Mouse (Mus musculus) stomach, embryonic 14.5 days (tissue): Measurements from ENCODE around the gene Mindy1. TPM values are rescaled to one million over a fixed set of nuclear protein-coding genes. Genes with fewer than 3 reads are reported as not detected.

Experiments
- ATAC-seq: fragments of 200-750 bp; cut with Nextera tagmentation; 2 replicates; pipeline ENCODE4 v1.8.0; 2017; ENCODE audit warnings: low read depth, moderate TSS enrichment; ENCODE audit not compliant: insufficient number of reproducible peaks, insufficient read depth, low FRiP score
- H3K27ac ChIP-seq: fragments of 300-500 bp; sonication (generic); 2 replicates; pipeline ENCODE4 v1.5.1; 2014; ENCODE audit warnings: mild to moderate bottlenecking, low read length, moderate library complexity, mixed read lengths
- H3K27me3 ChIP-seq: fragments of 300-500 bp; sonication (generic); 2 replicates; pipeline ENCODE4 v1.6.1; 2014; ENCODE audit warnings: low read length, control low read depth, mixed read lengths; ENCODE audit not compliant: control insufficient read depth, insufficient read depth
- H3K36me3 ChIP-seq: fragments of 300-500 bp; sonication (generic); 2 replicates; pipeline ENCODE4 v1.6.1; 2014; ENCODE audit warnings: mild to moderate bottlenecking, control low read depth, low read length, moderate library complexity, mixed read lengths; ENCODE audit not compliant: control insufficient read depth, insufficient read depth
- H3K4me1 ChIP-seq: fragments of 300-500 bp; sonication (generic); 2 replicates; pipeline ENCODE4 v1.6.1; 2014; ENCODE audit warnings: low read length, control low read depth, mixed read lengths; ENCODE audit not compliant: control insufficient read depth, insufficient read depth
- H3K4me2 ChIP-seq: fragments of 300-500 bp; sonication (generic); replicated peaks from 2 replicates; pipeline ENCODE4 v1.6.1; 2014; ENCODE audit warnings: low read depth, low read length, control low read depth
- H3K4me3 ChIP-seq: fragments of 300-500 bp; sonication (generic); 2 replicates; pipeline ENCODE4 v1.5.1; 2014; ENCODE audit warnings: low read depth, low read length, control low read depth
- H3K9ac ChIP-seq: fragments of 300-500 bp; sonication (generic); replicated peaks from 2 replicates; pipeline ENCODE4 v1.6.1; 2014; ENCODE audit warnings: low read depth, mild to moderate bottlenecking, control low read depth, low read length, moderate library complexity, mixed read lengths
- H3K9me3 ChIP-seq: fragments of 300-500 bp; sonication (generic); 2 replicates; pipeline ENCODE4 v1.6.1; 2016; ENCODE audit warnings: low read depth, low read length, control low read depth; ENCODE audit not compliant: control insufficient read depth
- WGBS: fragments of 180-500 bp; shearing (Covaris S2); extraction: QIAGEN DNeasy Blood & Tissue Kit; methylation state at CpG from one replicate; pipeline ENCODE4 v1.1.7; 2014; 5-methylcytosine and 5-hydroxymethylcytosine counted together
- polyA plus RNA-seq: library from polyadenylated mRNA; unstranded; fragments of >200 nt; fragmentation: Nextera tagmentation; extraction: Ambion mirVana; gene quantifications from 2 replicates; pipeline ENCODE4 v1.2.1, GENCODE M21; 2014

Mindy1 gene
- polyA plus RNA-seq = 47.1 and 51.1 TPM in 2 replicates

DNA sequence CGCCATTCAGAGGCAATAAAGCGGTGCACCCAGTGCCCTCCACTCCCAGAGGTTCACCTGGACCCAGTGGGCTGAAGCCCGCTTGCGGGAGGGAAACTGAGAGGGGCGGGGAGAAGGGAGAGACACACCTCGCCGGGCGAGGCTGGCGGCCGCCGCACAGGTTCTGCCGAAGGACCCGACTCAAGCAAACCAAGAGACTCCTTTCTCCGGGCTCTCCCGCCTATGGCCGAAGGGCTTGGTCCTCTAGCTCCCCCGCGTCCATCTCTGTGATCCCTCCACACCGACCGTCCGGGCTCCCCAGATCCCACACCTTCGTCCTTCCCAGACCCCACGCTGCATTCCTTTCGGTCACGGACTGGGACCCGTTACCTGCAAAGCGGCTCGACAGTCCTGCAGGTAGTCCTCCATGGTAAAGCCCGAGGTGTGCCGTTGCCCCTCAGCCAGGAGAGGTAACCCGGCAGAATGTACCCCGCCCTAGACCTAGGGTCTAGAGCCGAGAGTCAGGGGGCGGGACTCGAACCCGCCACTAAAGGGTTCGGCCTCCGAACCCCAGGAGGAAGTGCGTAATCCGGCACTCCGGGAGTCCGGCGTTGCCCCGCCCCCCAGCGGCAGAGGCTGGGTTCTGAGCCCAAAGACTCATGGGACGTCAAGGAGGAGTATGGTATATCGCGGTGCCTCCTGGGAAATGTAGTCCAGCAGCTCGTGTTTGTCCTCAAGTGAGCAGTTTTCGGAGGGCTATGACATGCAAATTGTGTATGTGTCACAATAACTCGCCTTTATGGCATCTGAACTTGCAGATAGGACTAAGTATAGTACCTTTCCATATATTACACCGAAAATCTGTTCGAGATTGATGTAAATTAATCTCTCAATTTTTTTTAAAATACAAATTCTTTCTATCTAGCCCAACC, at the start of gene Mindy1, which contains the start of gene Prune1:
Gene Mindy1, plus strand, starts transcription at position 130 of the 911 bp plus-strand sequence.
Gene Prune1, minus strand, starts transcription at position 861 of the 911 bp plus-strand sequence.
- Histone ChIP-seq H3K4me2 (peak within 1 kb of the TSS; percentile 70), H3K4me1 (peaks cover 16% of the 10 kb centered on the region), H3K27ac (peak within 1 kb of the TSS; percentile 90), H3K4me3 (peak within 1 kb of the TSS; percentile 78), H3K9ac (peak within 1 kb of the TSS; percentile 81), H3K27me3 (no peaks in the 10 kb centered on the region), H3K9me3 (no peaks in the 10 kb centered on the region), H3K36me3 (no peaks in the 10 kb centered on the region)
- under 1% methylated on average over 53 of the region's 53 CpGs for WGBS
- peak; percentile 90 for ATAC-seq

- Histone ChIP-seq H3K9me3 (no peaks in the 10 kb centered on the region), H3K9ac (no peak overlapping the region), H3K4me1 (peaks cover 12% of the 10 kb centered on the region; the same call in 1 of the 2 replicates), H3K4me2 (no peak overlapping the region), H3K4me3 (no peak overlapping the region), H3K27me3 (no peaks in the 10 kb centered on the region), H3K36me3 (peaks cover 59% of the 10 kb centered on the region), H3K27ac (no peak overlapping the region)
- WGBS = 80% methylated on average over 7 of the region's 7 CpGs
- ATAC-seq = no peak
These were observed 48.4 kb upstream of the Mindy1 start for GRCm38 (mm10) chr3:95232771-95233170.

DNA sequence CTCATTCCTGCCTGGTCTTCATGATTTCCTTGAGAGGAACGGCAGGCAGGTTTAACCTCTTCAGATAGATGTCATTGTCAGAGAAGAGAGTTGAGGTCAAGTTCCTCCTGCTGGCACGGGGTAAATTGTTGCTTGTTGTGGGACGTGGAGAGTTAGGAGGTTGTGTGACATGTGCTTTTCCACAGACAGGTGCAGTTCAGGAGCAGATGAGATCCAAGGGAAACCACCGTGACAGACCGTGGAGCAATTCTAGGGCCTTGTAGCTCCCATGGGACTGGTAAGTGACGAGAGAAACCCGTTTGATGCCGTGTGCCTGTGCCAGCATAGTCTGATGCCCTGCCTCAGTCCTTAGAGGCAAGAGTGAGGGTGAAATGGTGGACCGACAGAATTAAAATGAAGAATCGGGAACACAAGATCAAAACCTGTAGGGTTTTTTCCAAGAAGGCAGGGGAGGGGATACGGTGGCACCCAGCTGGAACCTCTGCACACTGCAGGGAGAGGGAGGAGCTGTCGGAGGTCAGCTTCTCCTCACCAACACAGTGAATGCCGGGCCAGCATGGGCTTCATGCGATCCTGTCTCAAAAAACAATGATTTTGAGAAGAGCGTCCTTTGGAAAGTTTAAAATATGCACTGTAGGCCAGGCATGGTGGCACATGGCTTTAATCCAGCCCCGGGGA, 47.7 kb upstream of the Mindy1 start:
- H3K4me2 ChIP-seq = no peak overlapping the region
- WGBS = 89% methylated on average over 16 of the region's 16 CpGs
- H3K4me3 ChIP-seq = no peak overlapping the region
- H3K9me3 ChIP-seq = no peaks in the 10 kb centered on the region
- no peaks in the 10 kb centered on the region for H3K27me3 ChIP-seq
- no peak for ATAC-seq
- H3K27ac ChIP-seq = no peak overlapping the region
- peaks cover 12% of the 10 kb centered on the region; the same call in 1 of the 2 replicates for H3K4me1 ChIP-seq
- no peak overlapping the region for H3K9ac ChIP-seq
- H3K36me3 ChIP-seq = peaks cover 59% of the 10 kb centered on the region

DNA sequence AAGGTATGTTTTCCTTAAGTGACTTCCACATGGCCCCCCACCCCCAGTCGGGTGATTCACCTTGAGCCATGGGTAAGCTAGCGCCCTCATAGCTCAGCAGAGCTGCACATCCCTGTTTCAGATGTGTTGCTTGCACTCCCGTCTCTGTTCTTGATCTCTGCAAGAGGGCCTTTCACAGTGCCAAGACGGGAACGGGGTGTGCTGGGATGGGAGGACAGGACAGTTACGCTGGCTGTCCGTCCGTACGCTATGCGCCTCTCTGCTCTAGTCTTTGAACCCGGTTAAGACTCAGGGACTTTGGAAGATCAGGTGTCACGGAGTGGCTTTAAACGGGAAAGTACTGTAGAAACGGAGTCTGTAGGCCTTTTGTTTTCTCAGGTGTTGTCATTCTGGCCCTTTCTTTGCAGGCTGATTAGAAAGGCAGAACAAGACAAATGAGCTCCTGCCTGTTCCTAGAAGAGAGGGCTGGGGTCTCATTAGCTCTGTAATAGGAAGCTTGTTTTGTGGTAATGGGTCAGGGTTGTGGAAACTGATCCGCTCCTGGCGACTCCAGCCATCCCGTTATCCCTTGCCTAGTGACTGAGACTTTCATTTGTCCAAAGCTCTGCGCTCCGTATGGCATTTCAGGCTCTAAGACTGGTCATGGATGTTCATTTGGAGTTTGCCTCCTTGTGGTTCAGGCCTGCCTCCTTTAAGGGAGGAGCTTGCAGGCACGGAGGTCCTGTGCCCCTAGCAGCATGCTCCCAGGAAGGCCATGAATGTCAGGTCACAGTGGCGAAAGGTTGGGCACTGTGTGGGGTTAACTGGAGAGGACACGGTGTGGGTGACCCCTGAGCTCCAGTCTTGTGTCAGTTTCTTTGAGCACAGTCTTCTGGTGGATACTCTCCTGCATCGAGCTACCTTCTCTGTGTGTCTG, 45.5 kb upstream of the Mindy1 start:
- ATAC-seq = no peak
- Histone ChIP-seq H3K4me2 (no peak overlapping the region), H3K27me3 (no peaks in the 10 kb centered on the region), H3K4me1 (peaks cover 7% of the 10 kb centered on the region; the same call in 1 of the 2 replicates), H3K9me3 (no peaks in the 10 kb centered on the region), H3K27ac (no peak overlapping the region), H3K9ac (no peak overlapping the region), H3K36me3 (peaks cover 59% of the 10 kb centered on the region), H3K4me3 (no peak overlapping the region)
- WGBS = 81% methylated on average over 23 of the region's 23 CpGs

DNA sequence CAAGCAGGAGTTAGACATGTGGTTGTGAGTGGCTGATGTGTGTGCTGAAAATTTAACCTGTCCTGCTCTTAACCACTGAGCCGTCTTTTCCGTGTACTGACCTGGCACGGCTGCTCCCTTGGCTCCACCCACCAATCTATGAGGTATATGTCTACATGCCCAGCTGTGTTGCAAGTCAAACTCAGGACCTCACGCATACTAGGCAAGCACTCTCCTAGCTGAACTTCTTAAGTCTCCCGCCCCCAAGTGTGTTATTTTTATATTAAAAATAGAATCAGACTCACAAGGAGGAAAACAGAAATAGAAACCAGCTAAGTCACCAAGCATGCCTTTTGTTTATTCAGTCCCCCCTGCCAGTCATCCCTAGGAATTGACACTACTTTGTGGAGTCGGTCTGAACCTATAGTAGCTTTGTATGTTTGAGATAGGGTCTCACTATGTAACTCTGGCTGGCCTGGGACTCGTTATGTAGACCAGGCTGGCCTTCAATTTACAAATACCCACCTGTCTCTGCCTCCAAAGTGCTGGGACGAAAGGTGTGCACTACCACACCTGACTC, 43.5 kb upstream of the Mindy1 start:
- peaks cover 46% of the 10 kb centered on the region for H3K36me3 ChIP-seq
- H3K27ac ChIP-seq = no peak overlapping the region
- no peak overlapping the region for H3K4me2 ChIP-seq
- no peaks in the 10 kb centered on the region for H3K27me3 ChIP-seq
- H3K9me3 ChIP-seq = no peaks in the 10 kb centered on the region
- ATAC-seq = no peak
- no peaks in the 10 kb centered on the region for H3K4me1 ChIP-seq
- no peak overlapping the region for H3K4me3 ChIP-seq
- WGBS = 88% methylated on average over 8 of the region's 8 CpGs
- H3K9ac ChIP-seq = no peak overlapping the region

- no peaks in the 10 kb centered on the region for H3K4me1 ChIP-seq
- H3K4me2 ChIP-seq = no peak overlapping the region
- ATAC-seq = no peak
- H3K9me3 ChIP-seq = no peaks in the 10 kb centered on the region
- H3K36me3 ChIP-seq = peaks cover 32% of the 10 kb centered on the region
- H3K9ac ChIP-seq = no peak overlapping the region
- WGBS = 88% methylated on average over 6 of the region's 6 CpGs
- no peak overlapping the region for H3K27ac ChIP-seq
- no peak overlapping the region for H3K4me3 ChIP-seq
- H3K27me3 ChIP-seq = no peaks in the 10 kb centered on the region
These were observed 42.1 kb upstream of the Mindy1 start for GRCm38 (mm10) chr3:95239022-95239421.

- ATAC-seq = no peak
- WGBS = 89% methylated on average over 12 of the region's 12 CpGs
- H3K4me2 ChIP-seq = no peak overlapping the region
- no peak overlapping the region for H3K27ac ChIP-seq
- H3K27me3 ChIP-seq = no peaks in the 10 kb centered on the region
- H3K9me3 ChIP-seq = no peaks in the 10 kb centered on the region
- no peak overlapping the region for H3K9ac ChIP-seq
- H3K4me3 ChIP-seq = no peak overlapping the region
- no peaks in the 10 kb centered on the region for H3K4me1 ChIP-seq
- H3K36me3 ChIP-seq = peaks cover 23% of the 10 kb centered on the region
These were observed 41.2 kb upstream of the Mindy1 start for GRCm38 (mm10) chr3:95239971-95240370.
